Comparison of ENCODE assay signal across 27 mouse cellular contexts in the genomic region with DNA sequence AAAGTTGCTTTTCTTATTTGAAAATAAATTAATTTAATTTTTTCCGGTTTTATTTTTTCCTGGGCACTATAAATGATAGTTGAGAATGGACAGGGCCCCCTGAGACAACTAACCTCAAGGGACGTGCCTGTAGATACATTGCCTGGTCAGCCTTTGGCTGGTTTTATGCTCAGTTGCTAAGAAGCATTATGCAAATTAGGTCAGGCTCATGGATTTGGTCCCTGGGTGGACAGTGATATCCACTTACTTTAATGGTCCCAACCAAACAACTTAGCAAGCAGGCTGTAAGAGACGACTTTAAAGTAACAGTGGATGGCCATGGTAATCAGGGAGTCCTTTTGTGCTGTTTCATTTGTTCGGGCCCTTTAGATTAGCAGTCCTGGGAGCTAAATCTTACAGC.
"Had no signal": no experiment of that assay in that cellular context is flagged by ENCODE, and none has a peak within 500 bp of the region (broad histone marks: within the 10 kb centered on the region; RNA-seq: fewer than 3 reads in every experiment).

No protein-coding gene starts in this region.

- ATAC-seq: hindbrain, embryonic 16.5 days; inflammation-experienced regulatory T-cells, adult 6 months; intestine, embryonic 15.5 days; intestine, postnatal 0 days had no signal

- H3K27ac ChIP-seq: gastrocnemius, adult 2 months; heart, adult 2 months; heart, embryonic 13.5 days; heart, embryonic 15.5 days; hindbrain, embryonic 10.5 days; hindbrain, embryonic 12.5 days; hindbrain, embryonic 14.5 days; intestine, embryonic 15.5 days; layer of hippocampus, adult 2 months; left cerebral cortex, adult 2 months; limb, embryonic 10.5 days; limb, embryonic 12.5 days had no signal

- H3K36me3 ChIP-seq: heart, embryonic 13.5 days; heart, embryonic 15.5 days; hindbrain, embryonic 10.5 days; hindbrain, embryonic 12.5 days; intestine, embryonic 15.5 days; limb, embryonic 10.5 days; limb, embryonic 12.5 days had no signal

- H3K9me3 ChIP-seq: heart, embryonic 13.5 days; heart, embryonic 15.5 days; hindbrain, embryonic 10.5 days; intestine, embryonic 15.5 days; limb, embryonic 10.5 days had no signal

- H3K4me2 ChIP-seq: heart, embryonic 11.5 days; heart, embryonic 13.5 days; heart, embryonic 15.5 days; hindbrain, embryonic 12.5 days; hindbrain, embryonic 14.5 days; intestine, embryonic 15.5 days; limb, embryonic 12.5 days; liver, embryonic 11.5 days had no signal

- DNase-seq: gastrocnemius, adult 2 months; gastrocnemius, postnatal 10 days; gastrocnemius, postnatal 25 days; heart, adult 2 months; heart, postnatal 14 days; heart, postnatal 36 days; kidney, adult 18-20 months; kidney, adult 8-10 months; kidney, postnatal 10 days; kidney, postnatal 25 days; kidney, postnatal 4 days; liver had no signal

- H3K9ac ChIP-seq: heart, embryonic 13.5 days; heart, embryonic 15.5 days; hindbrain, embryonic 12.5 days; hindbrain, embryonic 14.5 days; intestine, embryonic 15.5 days; limb, embryonic 12.5 days had no signal

- H3K4me3 ChIP-seq: gastrocnemius, adult 2 months; heart, adult 2 months; heart, embryonic 13.5 days; heart, embryonic 15.5 days; hindbrain, embryonic 10.5 days; hindbrain, embryonic 12.5 days; intestine, embryonic 15.5 days; layer of hippocampus, adult 2 months; left cerebral cortex, adult 2 months; limb, embryonic 10.5 days; limb, embryonic 12.5 days had no signal

- H3K27me3 ChIP-seq: heart, embryonic 13.5 days; heart, embryonic 15.5 days; hindbrain, embryonic 12.5 days; intestine, embryonic 15.5 days; limb, embryonic 12.5 days had no signal
